Mouse (Mus musculus): ENCODE measurements around the gene Ninj1. TPM values are rescaled to one million over a fixed set of nuclear protein-coding genes. Genes with fewer than 3 reads are reported as not detected.

Gene Ninj1
- polyA plus RNA-seq (2012; rRNA removed) = 67.4 and 81.1 TPM in 2 replicates
- 60.2 and 61.5 TPM in 2 replicates for polyA plus RNA-seq (2014; fragmentation: Nextera tagmentation; extraction: Ambion mirVana)

GRCm38 (mm10) chr13:49187288-49188218, at the start of gene Ninj1:
TSS of gene Ninj1 (plus strand) at chr13:49187485.
- peak; percentile 95 for ATAC-seq (ENCODE audit: low FRiP score, low read depth)
- Histone ChIP-seq H3K4me2 (replicated peaks; ENCODE audit: low read depth, low read length, severe bottlenecking) (peak within 1 kb of the TSS; percentile 99), H3K9ac (ENCODE audit: low read depth, low read length, severe bottlenecking) (peak within 1 kb of the TSS; percentile 67), H3K4me1 (ENCODE audit: control insufficient read depth, insufficient read depth, low read length) (peaks cover 28% of the 10 kb centered on the region), H3K27me3 (ENCODE audit: control insufficient read depth, insufficient read depth, low read length) (no peaks in the 10 kb centered on the region), H3K36me3 (ENCODE audit: control insufficient read depth, insufficient read depth, low read length) (no peaks in the 10 kb centered on the region), H3K4me3 (replicated peaks; ENCODE audit: low read length) (peak within 1 kb of the TSS; percentile 84), H3K9me3 (ENCODE audit: control insufficient read depth, low read length) (no peaks in the 10 kb centered on the region), H3K27ac (replicated peaks; ENCODE audit: low read depth, low read length) (peak within 1 kb of the TSS; percentile 68)
- TF ChIP-seq POLR2A (IDR thresholded peaks at IDR 0.05; ENCODE audit: borderline replicate concordance, extremely low read depth, insufficient read depth, insufficient read length) = peak; percentile 78; the same call in 1 of the 2 replicates
- WGBS = under 1% methylated on average over 48 of the region's 87 CpGs
- DNase-seq (ENCODE audit: low spot score) = peak; percentile 79

DNA sequence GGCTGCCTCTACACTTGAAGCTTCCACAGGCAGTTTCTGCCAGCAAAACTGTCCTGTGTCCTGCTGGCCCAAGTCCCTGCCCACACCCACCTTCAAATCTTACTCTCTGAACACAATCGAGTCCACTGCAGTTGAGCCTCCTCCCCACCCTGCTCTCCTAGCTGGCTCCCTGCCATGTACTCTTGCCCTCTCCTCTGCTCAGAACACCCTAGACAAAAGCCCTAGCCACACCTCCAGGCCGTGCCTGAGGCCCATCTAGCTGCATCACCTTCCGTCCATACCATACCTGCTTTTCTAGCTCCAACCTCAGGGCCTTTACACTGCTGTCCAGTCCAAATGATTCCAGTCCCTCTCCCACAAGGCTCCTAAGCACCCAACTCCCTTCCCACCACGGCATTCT, 46.7 kb upstream of the Ninj1 start:
- ATAC-seq (ENCODE audit: low FRiP score, low read depth) = no peak
- TF ChIP-seq POLR2A (IDR thresholded peaks at IDR 0.05; ENCODE audit: borderline replicate concordance, extremely low read depth, insufficient read depth, insufficient read length) = no peak
- WGBS = 70% methylated on average over 4 of the region's 4 CpGs

GRCm38 (mm10) chr13:49142396-49142795, 44.9 kb upstream of the Ninj1 start:
- Histone ChIP-seq H3K9me3 (ENCODE audit: control insufficient read depth, low read length) (no peaks in the 10 kb centered on the region), H3K4me3 (replicated peaks; ENCODE audit: low read length) (no peak overlapping the region), H3K27ac (replicated peaks; ENCODE audit: low read depth, low read length) (no peak overlapping the region), H3K36me3 (ENCODE audit: control insufficient read depth, insufficient read depth, low read length) (no peaks in the 10 kb centered on the region), H3K9ac (ENCODE audit: low read depth, low read length, severe bottlenecking) (no peak overlapping the region), H3K27me3 (ENCODE audit: control insufficient read depth, insufficient read depth, low read length) (peaks cover 26% of the 10 kb centered on the region), H3K4me2 (replicated peaks; ENCODE audit: low read depth, low read length, severe bottlenecking) (no peak overlapping the region), H3K4me1 (ENCODE audit: control insufficient read depth, insufficient read depth, low read length) (peaks cover 12% of the 10 kb centered on the region)
- WGBS = 77% methylated on average over 5 of the region's 5 CpGs
- DNase-seq (ENCODE audit: low spot score) (no peak), ATAC-seq (ENCODE audit: low FRiP score, low read depth) (no peak)
- TF ChIP-seq POLR2A (IDR thresholded peaks at IDR 0.05; ENCODE audit: borderline replicate concordance, extremely low read depth, insufficient read depth, insufficient read length) = no peak

More for the DNA sequence above, 46.7 kb upstream of the Ninj1 start:
- H3K9ac ChIP-seq (ENCODE audit: low read depth, low read length, severe bottlenecking) = no peak overlapping the region
- no peaks in the 10 kb centered on the region for H3K9me3 ChIP-seq (ENCODE audit: control insufficient read depth, low read length)
- H3K27ac ChIP-seq (replicated peaks; ENCODE audit: low read depth, low read length) = no peak overlapping the region
- peaks cover 10% of the 10 kb centered on the region for H3K27me3 ChIP-seq (ENCODE audit: control insufficient read depth, insufficient read depth, low read length)
- H3K4me2 ChIP-seq (replicated peaks; ENCODE audit: low read depth, low read length, severe bottlenecking) = no peak overlapping the region
- no peak overlapping the region for H3K4me3 ChIP-seq (replicated peaks; ENCODE audit: low read length)
- peaks cover 8% of the 10 kb centered on the region; the same call in 1 of the 2 replicates for H3K4me1 ChIP-seq (ENCODE audit: control insufficient read depth, insufficient read depth, low read length)
- no peak for DNase-seq (ENCODE audit: low spot score)
- no peaks in the 10 kb centered on the region for H3K36me3 ChIP-seq (ENCODE audit: control insufficient read depth, insufficient read depth, low read length)

DNA sequence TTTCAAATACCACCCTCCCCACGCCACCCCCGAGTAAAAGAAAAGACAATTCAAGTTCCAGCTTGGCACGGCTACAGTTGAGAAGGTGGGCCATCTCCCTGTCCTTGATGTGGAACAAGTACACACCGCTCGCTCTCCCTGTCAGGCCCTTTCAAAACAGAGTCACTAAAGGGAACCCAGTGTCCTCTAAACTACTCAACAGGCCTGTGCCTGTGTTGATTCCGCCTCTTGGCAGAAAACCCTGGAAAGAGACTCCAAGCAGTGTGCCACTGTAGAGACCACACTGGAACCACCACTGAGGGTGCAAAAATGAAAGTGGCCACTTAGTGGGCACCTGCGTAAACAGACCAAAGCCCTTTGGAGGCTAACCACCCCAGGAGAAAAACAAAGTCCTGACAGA, 44.0 kb upstream of the Ninj1 start:
- H3K4me1 ChIP-seq (ENCODE audit: control insufficient read depth, insufficient read depth, low read length) = peaks cover 16% of the 10 kb centered on the region
- ATAC-seq (ENCODE audit: low FRiP score, low read depth) (no peak), DNase-seq (ENCODE audit: low spot score) (no peak)
- no peak for TF ChIP-seq POLR2A (IDR thresholded peaks at IDR 0.05; ENCODE audit: borderline replicate concordance, extremely low read depth, insufficient read depth, insufficient read length)
- no peak overlapping the region for H3K4me3 ChIP-seq (replicated peaks; ENCODE audit: low read length)
- no peak overlapping the region for H3K4me2 ChIP-seq (replicated peaks; ENCODE audit: low read depth, low read length, severe bottlenecking)
- no peak overlapping the region for H3K27ac ChIP-seq (replicated peaks; ENCODE audit: low read depth, low read length)
- no peaks in the 10 kb centered on the region for H3K9me3 ChIP-seq (ENCODE audit: control insufficient read depth, low read length)
- WGBS = 92% methylated on average over 7 of the region's 7 CpGs
- H3K36me3 ChIP-seq (ENCODE audit: control insufficient read depth, insufficient read depth, low read length) = no peaks in the 10 kb centered on the region
- H3K9ac ChIP-seq (ENCODE audit: low read depth, low read length, severe bottlenecking) = no peak overlapping the region
- peaks cover 32% of the 10 kb centered on the region for H3K27me3 ChIP-seq (ENCODE audit: control insufficient read depth, insufficient read depth, low read length)

DNA sequence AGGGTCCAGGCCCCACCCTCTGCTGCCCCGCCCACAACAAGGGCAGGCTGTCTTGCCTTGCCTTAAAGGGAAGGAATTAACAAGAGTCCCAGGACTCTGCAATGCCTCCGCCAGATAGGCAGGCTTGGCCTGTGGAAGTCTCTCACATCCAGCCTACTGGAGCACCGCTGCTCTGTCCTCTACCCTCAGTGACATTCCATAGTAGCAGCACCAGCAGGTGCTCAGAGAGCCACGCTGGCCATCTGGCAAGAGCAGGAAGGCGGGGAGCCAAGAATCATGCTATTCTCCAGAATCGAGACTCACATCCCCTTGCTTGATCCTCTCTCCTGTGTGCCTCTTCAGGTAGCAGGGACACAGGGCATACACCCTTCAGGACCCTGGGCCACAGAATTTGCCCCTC, 42.8 kb upstream of the Ninj1 start:
- peaks cover 16% of the 10 kb centered on the region for H3K4me1 ChIP-seq (ENCODE audit: control insufficient read depth, insufficient read depth, low read length)
- no peaks in the 10 kb centered on the region for H3K36me3 ChIP-seq (ENCODE audit: control insufficient read depth, insufficient read depth, low read length)
- no peak for DNase-seq (ENCODE audit: low spot score)
- no peaks in the 10 kb centered on the region for H3K9me3 ChIP-seq (ENCODE audit: control insufficient read depth, low read length)
- ATAC-seq (ENCODE audit: low FRiP score, low read depth) = no peak
- no peak overlapping the region for H3K4me3 ChIP-seq (replicated peaks; ENCODE audit: low read length)
- no peak overlapping the region for H3K9ac ChIP-seq (ENCODE audit: low read depth, low read length, severe bottlenecking)
- H3K27ac ChIP-seq (replicated peaks; ENCODE audit: low read depth, low read length) = no peak overlapping the region
- 48% methylated on average over 6 of the region's 6 CpGs for WGBS
- H3K27me3 ChIP-seq (ENCODE audit: control insufficient read depth, insufficient read depth, low read length) = peaks cover 39% of the 10 kb centered on the region
- TF ChIP-seq POLR2A (IDR thresholded peaks at IDR 0.05; ENCODE audit: borderline replicate concordance, extremely low read depth, insufficient read depth, insufficient read length) = no peak
- H3K4me2 ChIP-seq (replicated peaks; ENCODE audit: low read depth, low read length, severe bottlenecking) = no peak overlapping the region
